Mouse (Mus musculus) embryonic facial prominence, embryonic 10.5 days (tissue): ENCODE measurements around the gene Cyb5r4. TPM values are rescaled to one million over a fixed set of nuclear protein-coding genes. Genes with fewer than 3 reads are reported as not detected.
"Not testable (repeated sequence)": the region's sequence is repeated elsewhere in the genome, so short reads cannot be mapped to it uniquely, and the experiment has no call there.

Experiments
- DNase-seq: peaks from one replicate; pipeline ENCODE4 v3.0.0-alpha.2; 2017; ENCODE audit warnings: low spot score
- H3K27ac ChIP-seq: fragments of 300-500 bp; sonication (generic); replicated peaks from 2 replicates; pipeline ENCODE4 v1.5.1; 2016; ENCODE audit warnings: mild to moderate bottlenecking
- H3K27me3 ChIP-seq: fragments of 300-500 bp; sonication (generic); replicated peaks from 2 replicates; pipeline ENCODE4 v1.6.1; 2016; ENCODE audit warnings: low read depth, mild to moderate bottlenecking; ENCODE audit not compliant: poor library complexity, severe bottlenecking
- H3K36me3 ChIP-seq: fragments of 300-500 bp; sonication (generic); replicated peaks from 2 replicates; pipeline ENCODE4 v1.6.1; 2016; ENCODE audit warnings: mild to moderate bottlenecking, moderate library complexity
- H3K4me1 ChIP-seq: fragments of 300-500 bp; sonication (generic); 2 replicates; pipeline ENCODE4 v1.6.1; 2016
- H3K4me3 ChIP-seq: fragments of 300-500 bp; sonication (generic); 2 replicates; pipeline ENCODE4 v1.5.1; 2016; ENCODE audit warnings: mild to moderate bottlenecking, moderate library complexity
- H3K9me3 ChIP-seq: fragments of 300-500 bp; sonication (generic); 2 replicates; pipeline ENCODE4 v1.6.1; 2016; ENCODE audit warnings: mild to moderate bottlenecking
- WGBS: fragments of 180-500 bp; shearing (Covaris S2); methylation state at CpG from one replicate; pipeline ENCODE4 v1.1.7; 2016; 5-methylcytosine and 5-hydroxymethylcytosine counted together
- polyA plus RNA-seq: library from polyadenylated mRNA; unstranded; fragments of >200 nt; fragmentation: Nextera tagmentation; extraction: Ambion mirVana; gene quantifications from 2 replicates; pipeline ENCODE4 v1.2.1, GENCODE M21; 2016

The Cyb5r4 gene
- polyA plus RNA-seq, 1 experiment from 2014 or later: 70.9 TPM

- Histone ChIP-seq H3K9me3 (no peaks in the 10 kb centered on the region), H3K36me3 (no peaks in the 10 kb centered on the region), H3K4me3 (no peak overlapping the region), H3K27me3 (no peaks in the 10 kb centered on the region), H3K27ac (no peak overlapping the region), H3K4me1 (peaks cover 3% of the 10 kb centered on the region; the same call in 1 of the 2 replicates)
- no peak for DNase-seq
- WGBS: 85% methylated on average over 3 of the region's 3 CpGs
Observed at GRCm38 (mm10) chr9:87118996-87119395, 97.2 kb downstream of the Cyb5r4 start.

DNA sequence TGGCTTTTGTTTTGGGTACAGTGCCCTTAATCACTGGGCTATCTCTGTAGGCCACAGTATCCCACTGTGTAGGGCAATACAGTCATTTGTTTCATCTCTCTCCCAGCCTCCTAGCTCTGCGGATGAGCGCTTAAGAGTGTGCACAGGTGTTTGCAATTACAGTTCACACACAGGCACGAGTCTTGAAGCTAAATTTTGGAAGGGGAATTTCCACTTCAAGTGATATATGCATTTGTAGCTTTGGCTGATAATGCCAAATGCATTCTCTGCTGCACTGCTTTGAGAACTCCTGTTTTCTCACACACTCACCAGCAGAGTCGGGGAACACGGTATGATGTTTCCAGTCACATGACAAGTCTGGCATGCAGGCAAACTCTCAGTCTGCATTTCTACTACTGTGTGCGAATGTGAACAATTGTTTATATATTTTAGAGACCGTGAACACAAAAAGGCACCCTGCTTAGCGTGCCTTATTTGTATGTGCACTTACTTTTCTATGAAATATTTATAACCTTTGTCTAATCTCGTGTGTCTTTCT, 100.2 kb downstream of the Cyb5r4 start:
- Histone ChIP-seq H3K4me3 (no peak overlapping the region), H3K9me3 (no peaks in the 10 kb centered on the region), H3K27me3 (no peaks in the 10 kb centered on the region), H3K36me3 (no peaks in the 10 kb centered on the region), H3K4me1 (peaks cover 3% of the 10 kb centered on the region; the same call in 1 of the 2 replicates), H3K27ac (no peak overlapping the region)
- WGBS: 62% methylated on average over 9 of the region's 9 CpGs
- DNase-seq: no peak

DNA sequence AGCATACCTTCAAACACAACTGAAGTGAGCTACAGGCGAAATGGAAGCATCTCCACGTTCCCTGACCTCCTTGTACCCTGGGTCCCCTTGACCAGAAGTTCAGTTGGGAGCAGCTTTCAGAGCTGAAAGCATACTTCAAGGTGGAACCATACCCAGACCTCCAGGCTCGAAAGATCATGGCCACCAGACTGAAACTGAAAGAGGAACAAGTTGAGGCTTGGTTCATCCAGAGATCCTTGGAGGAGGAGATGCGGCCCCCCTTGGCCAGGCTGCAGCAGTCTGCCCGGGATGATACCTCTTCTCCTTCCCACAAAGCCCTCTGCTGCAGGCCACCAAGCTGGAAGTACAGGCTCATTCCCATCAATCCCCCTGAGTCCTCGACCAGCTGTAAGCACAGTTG, 105.2 kb downstream of the Cyb5r4 start:
- H3K4me3 ChIP-seq, H3K4me1 ChIP-seq, DNase-seq, H3K9me3 ChIP-seq, H3K27ac ChIP-seq, H3K27me3 ChIP-seq, H3K36me3 ChIP-seq: not testable (repeated sequence)
- 83% methylated on average over 6 of the region's 6 CpGs for WGBS

Other genes with a start within 250 kb of the Cyb5r4 start
- 4.5 and 5.4 TPM in 2 replicates for gene Snap91, start 141.4 kb upstream of the Cyb5r4 start, polyA plus RNA-seq
- gene Ripply2, start 6.5 kb upstream of the Cyb5r4 start, polyA plus RNA-seq: 0.67 TPM in 1 of 2 replicates, not detected in the other
- gene Mrap2, start 122.3 kb downstream of the Cyb5r4 start, polyA plus RNA-seq: 0.13 TPM in 1 of 2 replicates, not detected in the other
- 9.1 and 11.2 TPM in 2 replicates for gene Cep162, start 233.5 kb downstream of the Cyb5r4 start, polyA plus RNA-seq